Mouse (Mus musculus): ENCODE data around the gene Sema4g. TPM values are rescaled to one million over a fixed set of nuclear protein-coding genes. Genes with fewer than 3 reads are reported as not detected.

Sema4g gene
- total and polyA plus RNA-seq, 3 experiments: 0.15 to 0.47 TPM; not detected in 1

- TF ChIP-seq MAZ (IDR thresholded peaks at IDR 0.05; ENCODE audit: low read depth, low read length): peak; percentile 83; the same call in 1 of the 2 replicates
- TF ChIP-seq E2F4 (IDR thresholded peaks at IDR 0.05; ENCODE audit: borderline replicate concordance, low read depth, low read length): no peak
Observed at GRCm38 (mm10) chr19:45017216-45017771, 28.4 kb downstream of the Sema4g start (continued).

- Histone ChIP-seq H3K9ac (ENCODE audit: control insufficient read depth, low read depth, low read length, poor library complexity, severe bottlenecking) (peak overlapping the region; percentile 57), H3K36me3 (ENCODE audit: control insufficient read depth in 1 of 2, insufficient read depth in 2 of 2, low read length in 2 of 2) (peaks cover 0 to 7% of the 10 kb centered on the region in 2 experiments; a peak in 2 of 4 replicates), H3K4me3 (ENCODE audit: control insufficient read depth in 1 of 2, insufficient read depth in 1 of 2, low read depth in 2 of 2, low read length in 2 of 2) (peak overlapping the region; percentile 54 to 93), H3K27ac (ENCODE audit: control insufficient read depth, low read depth, low read length) (no peak overlapping the region), H3K79me2 (ENCODE audit: control insufficient read depth, insufficient read depth, low read length, poor library complexity) (no peaks in the 10 kb centered on the region; the same call in 1 of the 2 replicates), H3K9me3 (replicated peaks; ENCODE audit: insufficient read depth, low read length) (no peaks in the 10 kb centered on the region), H3K4me1 (ENCODE audit: control insufficient read depth in 1 of 2, insufficient read depth in 2 of 2, low read length in 2 of 2) (peaks cover 6 to 12% of the 10 kb centered on the region in 2 experiments), H3K27me3 (ENCODE audit: control insufficient read depth in 1 of 2, insufficient read depth in 2 of 2, low read length in 2 of 2) (no peaks in the 10 kb centered on the region)
- 0 out of 2 replicates have a peak, but pooled peaks have one; percentile 17 for TF ChIP-seq BHLHE40 (IDR thresholded peaks at IDR 0.05; ENCODE audit: borderline replicate concordance, low read depth, low read length)
- no peak for TF ChIP-seq MXI1 (IDR thresholded peaks at IDR 0.05; ENCODE audit: low read depth, low read length)
- no peak for DNase-seq (ENCODE audit: low read depth, low spot score)
Observed at GRCm38 (mm10) chr19:45017909-45018308, 29.0 kb downstream of the Sema4g start.

DNA sequence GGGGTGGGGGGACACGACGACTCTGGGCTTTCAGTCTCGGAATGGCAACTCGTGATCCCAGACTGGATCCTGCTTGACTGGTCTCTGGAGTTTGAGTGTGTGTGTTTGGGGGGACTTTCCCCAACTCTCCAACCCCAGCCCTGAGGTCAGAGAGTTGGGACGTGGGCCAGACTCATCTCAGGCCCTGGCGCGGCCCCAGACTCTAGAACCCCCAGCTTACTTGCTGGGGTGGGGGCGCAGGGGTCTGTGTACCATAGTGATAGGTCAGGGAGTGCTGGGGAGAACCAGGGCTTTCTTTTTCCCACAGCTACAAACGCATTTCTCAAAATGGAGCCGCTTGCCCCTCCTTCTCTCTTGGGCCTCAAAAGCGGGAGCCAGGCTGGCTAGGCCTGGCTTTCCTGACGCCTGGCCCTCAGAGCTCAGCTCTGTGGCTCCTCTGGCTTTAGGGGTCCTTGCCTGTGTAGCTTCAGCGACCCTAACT is 29.5 kb downstream of the Sema4g start:
- H3K27ac ChIP-seq (ENCODE audit: control insufficient read depth, low read depth, low read length): no peak overlapping the region
- peaks cover 6 to 12% of the 10 kb centered on the region in 2 experiments for H3K4me1 ChIP-seq (ENCODE audit: control insufficient read depth in 1 of 2, insufficient read depth in 2 of 2, low read length in 2 of 2)
- H3K4me3 ChIP-seq (ENCODE audit: control insufficient read depth in 1 of 2, insufficient read depth in 1 of 2, low read depth in 2 of 2, low read length in 2 of 2): no peak overlapping the region
- no peak overlapping the region for H3K9ac ChIP-seq (ENCODE audit: control insufficient read depth, low read depth, low read length, poor library complexity, severe bottlenecking)
- H3K36me3 ChIP-seq (ENCODE audit: control insufficient read depth in 1 of 2, insufficient read depth in 2 of 2, low read length in 2 of 2): peaks cover 0 to 7% of the 10 kb centered on the region in 2 experiments; a peak in 2 of 4 replicates
- no peaks in the 10 kb centered on the region; the same call in 1 of the 2 replicates for H3K79me2 ChIP-seq (ENCODE audit: control insufficient read depth, insufficient read depth, low read length, poor library complexity)
- no peak for TF ChIP-seq MAFK (IDR thresholded peaks at IDR 0.05; ENCODE audit: borderline replicate concordance, low read depth, low read length)
- no peak for TF ChIP-seq E2F4 (IDR thresholded peaks at IDR 0.05; ENCODE audit: borderline replicate concordance, low read depth, low read length)
- TF ChIP-seq MAZ (IDR thresholded peaks at IDR 0.05; ENCODE audit: low read depth, low read length): no peak
- TF ChIP-seq GATA1 (IDR thresholded peaks at IDR 0.05; ENCODE audit: low read depth, low read length): no peak
- no peak for TF ChIP-seq ZKSCAN1 (IDR thresholded peaks at IDR 0.05; ENCODE audit: low read depth, low read length)
- TF ChIP-seq TCF12 (IDR thresholded peaks at IDR 0.05; ENCODE audit: low read depth, low read length): no peak
- no peak for TF ChIP-seq USF1 (IDR thresholded peaks at IDR 0.05; ENCODE audit: low read depth, low read length)
- TF ChIP-seq MYC (IDR thresholded peaks at IDR 0.05; ENCODE audit: low read depth, low read length): no peak
- TF ChIP-seq ELF1 (IDR thresholded peaks at IDR 0.05; ENCODE audit: low read depth, low read length): no peak
- no peak for TF ChIP-seq POLR2AphosphoS2 (IDR thresholded peaks at IDR 0.05; ENCODE audit: low read length)
- TF ChIP-seq ETS1 (IDR thresholded peaks at IDR 0.05; ENCODE audit: low read depth, low read length): no peak
- TF ChIP-seq MXI1 (IDR thresholded peaks at IDR 0.05; ENCODE audit: low read depth, low read length): no peak
- TF ChIP-seq JUND (IDR thresholded peaks at IDR 0.05; ENCODE audit: low read depth, low read length): no peak
- TF ChIP-seq EP300 (IDR thresholded peaks at IDR 0.05; ENCODE audit: low read depth in 1 of 2, low read length in 2 of 2): no peak
- no peak for TF ChIP-seq TAL1 (IDR thresholded peaks at IDR 0.05; ENCODE audit: low read length)
- TF ChIP-seq GABPA (IDR thresholded peaks at IDR 0.05; ENCODE audit: low read depth, low read length): no peak
- no peak for TF ChIP-seq CHD1 (IDR thresholded peaks at IDR 0.05; ENCODE audit: low read depth, low read length)
- no peak for DNase-seq (ENCODE audit: low read depth, low spot score)
- no peaks in the 10 kb centered on the region for H3K27me3 ChIP-seq (ENCODE audit: control insufficient read depth in 1 of 2, insufficient read depth in 2 of 2, low read length in 2 of 2)
- H3K9me3 ChIP-seq (replicated peaks; ENCODE audit: insufficient read depth, low read length): no peaks in the 10 kb centered on the region
